Mouse (Mus musculus) layer of hippocampus, postnatal 14 days (tissue): ENCODE results near the gene Fen1. TPM values are rescaled to one million over a fixed set of nuclear protein-coding genes. Genes with fewer than 3 reads are reported as not detected.

ENCODE experiments used
- DNase-seq, 2 experiments: peaks; one replicate each; pipeline ENCODE4 v3.0.0; 2021 to 2022; ENCODE audit warnings: low spot score in 2 of 2, mixed read lengths in 1 of 2
- long read RNA-seq, 2 experiments: library from polyadenylated mRNA; stranded (forward); transcript quantifications; one replicate each; pipeline ENCODE4 v2.0.0; 2021
- total RNA-seq, 2 experiments: library from RNA; stranded (reverse); gene quantifications; 2 replicates each; pipeline ENCODE4 v1.2.3; 2021

Gene Fen1
- total RNA-seq, result 10 to 100 TPM in 1 of 2 experiments, 1 to 10 TPM in 1; 8.8 to 10.1 TPM
- long read RNA-seq, experiment 1, transcript Fen1-202 (2 exons, 2,100 nt), result minor isoform, 7 of 31 reads
- long read RNA-seq, experiment 1, transcript Fen1-201 (2 exons, 2,341 nt), result major isoform, 19 of 31 reads
- long read RNA-seq, experiment 1, partial matches to known transcripts, result 0 of 31 reads
- long read RNA-seq, experiment 1, other reads (novel, unspliced or antisense), result 1 of 31 reads
- long read RNA-seq, experiment 2, transcript Fen1-201 (2 exons, 2,341 nt), result major isoform, 11 of 26 reads
- long read RNA-seq, experiment 2, transcript Fen1-202 (2 exons, 2,100 nt), result minor isoform, 9 of 26 reads
- long read RNA-seq, experiment 2, partial matches to known transcripts, result 0 of 26 reads
- long read RNA-seq, experiment 2, other reads (novel, unspliced or antisense), result 2 of 26 reads

DNA sequence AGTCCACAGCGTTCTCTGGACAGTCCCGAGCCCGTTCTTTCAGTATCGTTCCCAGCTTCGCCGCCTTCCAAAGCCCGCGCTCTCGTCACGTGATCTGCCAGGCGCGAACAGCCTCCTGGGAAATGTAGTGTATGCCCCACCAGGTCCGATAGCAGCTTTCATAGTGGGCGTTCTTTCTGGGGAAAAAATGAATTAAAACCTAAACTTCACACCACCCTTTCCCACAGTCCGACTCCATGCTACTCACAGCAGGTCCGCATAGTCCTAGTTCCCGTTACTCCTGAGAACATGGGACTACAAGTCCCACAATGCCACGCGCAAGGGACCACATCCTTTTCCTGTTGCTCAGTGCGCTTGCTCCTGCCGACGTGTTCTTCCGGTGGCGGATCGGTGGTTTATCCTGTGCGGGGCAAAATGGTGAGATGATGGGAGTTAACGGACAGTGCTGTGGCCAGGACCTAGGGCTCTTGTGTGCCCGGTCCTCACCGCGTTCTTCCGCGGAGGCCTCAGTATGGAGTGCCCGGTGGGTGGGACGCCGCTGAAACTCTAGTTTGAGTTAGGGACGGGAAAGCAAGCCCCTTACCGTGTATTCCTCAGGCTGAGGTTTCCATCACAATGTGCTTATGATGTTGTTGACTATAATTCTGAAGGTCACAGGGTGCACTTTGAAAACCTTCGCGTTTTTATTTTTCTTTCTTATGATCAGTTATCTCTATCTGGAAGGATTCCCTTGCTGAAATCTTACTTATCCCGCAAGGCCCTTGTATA is at the start of gene Fen1, which contains the start of gene Tmem258:
Gene Fen1 (minus strand): TSS at position 322 of the 768 bp plus-strand sequence.
Gene Tmem258 (plus strand): TSS at position 167 of the 768 bp plus-strand sequence.
- DNase-seq, result peak; percentile 94 to 95

DNA sequence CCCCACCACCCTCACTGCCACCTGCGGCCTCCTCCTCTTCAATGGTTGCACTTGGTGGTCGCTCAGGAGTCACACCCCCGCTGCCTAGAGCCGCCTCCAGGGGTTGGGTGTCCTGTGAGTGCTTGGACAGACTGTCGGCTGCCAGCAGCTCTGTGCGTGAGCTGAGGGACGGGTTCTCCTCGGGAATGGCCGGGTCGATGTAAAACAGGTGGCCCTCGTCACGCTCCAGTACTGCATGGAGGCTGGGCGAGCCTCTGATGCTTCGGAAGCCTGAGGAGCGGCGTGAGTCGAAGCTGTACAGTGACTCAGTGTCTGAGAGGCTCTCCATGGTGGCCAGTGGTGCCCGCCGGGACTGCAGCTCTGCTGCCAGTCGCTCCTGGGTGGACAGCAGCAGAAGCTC is 44.2 kb upstream of the Fen1 start:
- DNase-seq, result no peak

DNA sequence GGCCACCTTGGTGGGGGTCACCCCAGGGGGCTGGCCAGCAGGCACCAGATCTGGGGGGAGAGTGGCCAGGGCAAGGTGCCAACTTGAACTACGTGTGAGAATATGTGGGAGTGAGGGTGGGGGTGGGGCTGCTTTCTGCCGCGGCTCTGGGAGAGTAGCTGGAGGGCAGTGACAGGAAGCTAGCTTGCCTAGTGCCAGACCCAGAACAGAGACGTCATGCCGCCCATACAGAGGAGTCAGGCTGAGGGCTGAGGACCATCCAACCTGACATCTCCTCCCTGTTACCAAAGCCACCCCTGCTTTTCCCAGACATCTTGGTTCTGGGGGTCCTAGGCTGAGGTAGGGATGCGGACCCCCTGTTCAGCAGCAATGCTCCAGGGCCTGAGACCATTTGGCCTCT is 43.2 kb upstream of the Fen1 start:
- DNase-seq, result no peak

DNA sequence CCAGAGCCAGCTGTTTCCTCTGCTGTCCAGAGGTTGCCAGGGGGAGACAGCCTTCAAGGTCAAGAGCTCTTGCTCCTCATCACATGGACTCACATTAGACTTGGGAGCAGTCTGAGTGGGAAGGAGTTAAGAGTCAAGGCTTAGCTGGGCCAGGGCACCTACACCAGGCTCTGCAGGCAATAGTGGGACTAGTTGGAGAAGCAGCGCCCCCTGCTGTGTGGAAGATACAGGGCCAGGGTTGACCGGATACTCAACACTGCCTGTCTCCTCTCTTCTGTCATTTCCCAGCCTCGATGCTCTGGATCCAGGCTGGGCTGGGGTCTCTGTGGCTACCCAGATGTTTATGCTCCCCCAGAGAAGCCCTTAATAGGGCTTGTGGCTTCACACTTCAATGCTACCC is 40.2 kb upstream of the Fen1 start:
- peak; percentile 62 to 74 for DNase-seq

DNA sequence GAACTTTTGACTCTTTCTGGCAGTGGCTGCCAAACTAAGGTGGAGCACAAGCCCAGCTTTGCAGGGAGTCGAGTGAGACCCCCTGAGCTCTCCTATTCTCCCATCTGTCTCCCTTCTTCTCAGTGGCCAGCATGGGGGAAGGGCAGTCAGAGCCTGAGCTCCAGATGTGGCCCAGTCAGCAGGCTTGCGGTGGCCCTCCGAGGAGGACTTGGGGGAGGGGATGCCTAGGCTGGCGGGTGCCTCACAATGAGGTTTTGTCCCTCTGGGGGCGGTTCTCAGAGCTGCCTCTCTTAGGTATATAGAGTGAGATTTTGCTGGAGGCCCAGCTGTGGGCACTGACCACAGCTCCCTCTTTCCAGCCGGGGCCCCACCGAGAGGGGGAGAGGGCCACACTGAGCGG is 38.9 kb upstream of the Fen1 start:
- DNase-seq, result no peak

DNA sequence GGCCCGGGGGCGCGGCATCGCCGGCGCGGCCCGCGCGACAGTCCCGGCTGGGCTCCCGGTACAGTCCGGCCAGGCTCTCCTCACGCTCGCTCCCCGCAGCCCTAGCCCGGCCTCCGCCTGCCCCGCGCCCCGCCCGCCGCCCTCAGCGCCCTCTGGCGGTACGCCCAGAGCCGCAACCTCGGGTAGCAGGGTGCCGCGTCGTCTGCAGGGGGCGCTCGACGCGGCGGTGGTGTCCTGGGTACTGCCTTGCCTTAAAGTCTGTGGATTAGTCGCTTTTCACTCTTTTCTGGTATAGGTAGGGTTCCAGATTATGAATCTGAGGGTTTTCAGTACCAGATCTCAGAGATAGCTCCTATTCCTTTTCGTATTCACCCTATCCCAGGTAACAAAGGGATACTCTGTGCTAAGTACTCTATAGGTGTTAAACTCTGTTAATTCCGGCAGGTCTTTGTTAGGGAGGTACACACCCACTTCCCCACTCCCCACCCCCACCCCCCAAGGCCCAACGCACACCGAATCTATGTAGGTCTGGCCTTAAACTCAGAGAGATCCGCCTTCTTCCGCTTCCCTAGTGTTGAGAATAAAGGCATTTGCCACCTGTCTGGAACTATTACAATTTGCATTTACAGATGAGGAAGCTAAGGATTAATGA is 36.8 kb upstream of the Fen1 start, which contains the start of gene Myrf:
Gene Myrf (minus strand): TSS at position 95 of the 652 bp plus-strand sequence.
- DNase-seq, result peak; percentile 55

DNA sequence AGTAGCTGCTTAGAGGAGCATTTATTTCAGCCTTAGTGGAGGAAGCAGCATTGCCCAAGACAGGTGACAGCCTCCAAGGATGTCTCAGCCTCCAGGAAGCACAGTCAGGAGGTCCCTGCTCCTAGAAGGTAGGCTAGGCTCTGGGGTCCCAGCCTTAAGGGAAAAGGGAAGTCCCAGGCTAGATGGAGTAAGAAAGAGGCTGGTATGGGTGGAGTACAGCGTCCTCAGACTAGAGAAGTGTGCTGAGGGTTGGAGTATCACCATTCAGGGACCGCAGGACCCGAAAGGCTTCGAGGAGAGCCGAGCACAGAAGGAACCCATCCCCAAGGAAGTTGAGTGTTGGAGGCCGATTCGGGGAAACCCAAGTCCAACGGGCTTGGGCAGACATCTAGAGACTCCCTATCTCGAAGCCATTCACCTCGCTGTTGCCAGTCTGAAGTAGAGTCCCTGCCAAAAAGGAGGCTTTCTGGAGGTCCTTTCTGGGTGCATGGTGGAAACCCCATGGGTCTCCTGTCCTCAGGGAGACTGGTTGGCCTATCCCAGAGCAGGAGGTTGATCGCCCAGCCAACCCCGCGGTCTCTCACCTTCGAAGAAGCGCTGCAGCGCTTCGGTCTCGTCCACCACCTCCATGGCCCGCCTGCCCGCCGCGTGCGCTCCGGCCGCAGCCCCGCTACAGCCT is 36.1 kb upstream of the Fen1 start:
- DNase-seq, result no peak

DNA sequence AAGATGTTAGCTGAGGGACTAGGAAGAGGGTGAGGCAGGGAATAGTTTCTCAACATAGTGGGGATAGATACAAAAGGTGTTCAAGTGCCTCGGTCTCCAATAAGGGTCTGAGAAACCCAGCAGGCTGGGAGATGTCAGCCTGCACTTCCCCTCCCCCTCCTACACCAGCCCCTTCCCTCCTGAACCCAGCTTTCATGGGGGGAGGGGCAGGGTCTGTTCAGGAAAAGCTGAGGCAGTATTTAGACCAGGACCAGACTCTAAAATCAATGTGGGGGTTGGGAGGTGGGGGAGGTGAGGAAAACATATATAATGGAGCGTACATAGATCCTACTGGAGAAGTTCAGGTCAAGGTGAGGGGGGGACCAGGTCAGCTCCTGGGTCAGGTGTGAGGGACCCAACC is 35.5 kb upstream of the Fen1 start:
- no peak for DNase-seq

DNA sequence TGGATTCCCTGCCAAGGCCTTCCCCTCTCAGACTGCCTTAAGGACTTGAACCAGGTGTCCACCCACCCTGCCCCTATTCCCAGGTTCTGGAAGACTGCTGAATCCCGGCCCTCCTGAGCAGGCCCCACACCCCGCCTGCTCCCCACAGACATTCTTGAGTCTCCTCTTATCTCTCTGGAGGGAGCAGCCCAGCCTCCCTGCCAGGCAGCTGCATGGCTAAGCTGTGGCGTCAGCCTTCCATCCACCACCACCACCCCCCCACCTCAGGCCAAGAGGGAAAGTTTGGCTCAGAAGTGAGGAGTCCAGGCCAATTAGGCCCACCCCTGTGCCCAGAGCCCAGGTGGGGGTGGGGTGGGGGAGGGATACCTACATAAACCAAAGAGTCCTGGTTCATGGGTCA is 34.5 kb upstream of the Fen1 start:
- no peak for DNase-seq

DNA sequence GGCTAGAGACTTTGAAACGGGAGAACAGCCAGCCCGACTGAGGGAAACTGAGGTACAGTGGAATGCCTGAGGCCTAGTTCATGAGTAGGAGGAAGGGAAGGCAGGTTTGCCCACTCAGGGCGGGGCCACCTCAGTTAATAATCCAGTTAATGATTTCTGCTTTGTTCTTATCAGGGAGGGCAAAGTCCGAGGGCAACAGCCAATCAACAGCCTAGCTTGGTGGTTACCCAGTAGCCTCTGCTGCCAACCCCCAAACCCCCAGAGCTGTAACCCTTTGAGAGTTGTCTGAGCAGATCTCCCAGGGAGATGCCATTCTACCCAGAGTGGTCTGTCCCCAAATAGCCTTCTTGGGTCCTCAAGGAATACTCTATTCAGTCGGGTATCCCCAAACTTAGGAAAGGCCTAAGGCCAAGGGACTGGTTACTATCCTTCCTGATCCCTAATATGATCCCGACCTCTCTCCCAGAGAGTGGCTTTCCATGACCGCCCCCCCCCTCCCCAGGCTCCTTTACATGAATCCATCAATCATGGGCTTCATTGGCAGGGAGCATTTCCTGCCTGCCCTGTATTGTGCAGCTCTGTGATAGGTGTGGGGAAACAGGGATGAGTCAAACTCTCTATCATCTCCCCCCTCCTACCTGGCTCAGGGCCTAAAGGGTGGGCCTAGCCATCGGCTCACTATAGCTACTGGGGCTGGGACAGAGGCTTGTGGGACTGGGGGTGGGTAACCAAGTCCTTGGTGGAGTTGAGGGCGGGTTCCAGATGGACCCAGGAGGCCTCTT is 32.0 kb upstream of the Fen1 start:
- no peak for DNase-seq

DNA sequence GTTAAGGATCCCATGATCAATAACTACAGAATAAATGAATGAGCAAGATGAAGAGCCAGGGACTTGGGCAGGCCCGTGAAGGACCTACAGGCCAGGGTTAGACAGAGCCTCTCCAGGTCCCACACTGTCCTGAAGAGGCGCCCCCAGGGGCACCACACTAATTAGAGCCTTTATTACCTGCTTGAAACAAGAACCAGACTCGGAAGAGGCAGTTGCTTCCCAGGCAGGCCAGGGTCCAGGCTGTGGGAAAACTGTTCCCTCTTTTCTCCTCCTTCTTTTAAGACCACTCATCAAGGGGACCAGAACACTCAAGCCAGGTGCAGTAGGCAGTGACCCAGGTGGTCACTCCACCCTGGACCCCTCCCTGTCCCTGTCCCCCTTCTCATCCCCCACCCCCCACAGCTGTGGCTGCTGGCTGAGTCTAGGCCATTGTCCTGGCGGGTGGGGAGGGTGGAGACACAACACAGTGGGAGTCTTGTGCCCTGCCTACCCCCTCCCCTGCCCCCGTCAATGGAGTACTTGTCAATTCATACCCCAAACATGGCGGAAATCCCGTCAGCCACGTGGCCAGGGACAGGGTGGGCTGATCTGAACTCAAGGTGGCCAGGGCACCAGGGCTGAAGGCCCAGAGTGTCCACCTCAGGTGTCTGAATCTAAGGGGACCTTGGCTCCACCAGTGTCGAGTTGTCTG is 28.5 kb upstream of the Fen1 start:
- DNase-seq, result no peak

DNA sequence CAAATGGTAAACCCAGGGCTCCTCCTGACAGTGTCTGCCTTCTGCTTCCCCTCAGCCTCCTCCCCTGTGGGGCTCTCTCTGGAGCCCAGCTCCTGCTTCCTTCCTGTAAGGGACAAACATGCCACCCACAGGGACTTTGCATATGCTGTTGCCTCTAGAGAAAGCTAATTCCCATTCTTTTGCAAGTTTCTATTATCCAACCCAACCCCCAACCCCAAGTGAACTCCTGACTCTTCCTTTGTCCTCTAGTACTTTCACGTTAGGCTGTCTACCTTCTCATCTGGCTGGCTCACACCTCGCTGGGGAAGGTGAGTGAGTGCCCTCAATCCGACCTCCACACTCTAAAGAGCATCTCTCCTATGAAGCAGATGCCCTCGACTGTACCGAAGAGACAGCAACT is 27.9 kb upstream of the Fen1 start:
- no peak for DNase-seq

DNA sequence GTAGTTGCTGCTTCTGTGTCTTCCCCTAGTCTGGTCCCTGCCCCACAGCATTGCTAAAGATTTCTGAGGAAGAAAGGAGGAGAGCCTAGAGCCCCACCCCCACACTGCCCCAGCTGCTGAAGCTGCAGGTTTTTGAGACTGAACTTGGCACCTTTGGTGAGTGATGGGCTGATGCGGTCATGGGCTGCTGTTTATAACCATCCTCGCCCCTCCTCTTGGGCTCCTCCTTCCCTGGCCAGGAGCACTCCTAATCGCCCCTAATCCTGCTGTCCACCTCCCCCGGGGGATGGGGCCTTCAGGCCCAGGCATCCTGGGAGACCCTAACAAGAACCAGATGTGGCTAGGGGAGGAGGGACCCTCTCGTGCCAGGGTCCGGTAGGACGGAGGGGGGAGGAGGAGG is 27.0 kb upstream of the Fen1 start:
- DNase-seq, result no peak

DNA sequence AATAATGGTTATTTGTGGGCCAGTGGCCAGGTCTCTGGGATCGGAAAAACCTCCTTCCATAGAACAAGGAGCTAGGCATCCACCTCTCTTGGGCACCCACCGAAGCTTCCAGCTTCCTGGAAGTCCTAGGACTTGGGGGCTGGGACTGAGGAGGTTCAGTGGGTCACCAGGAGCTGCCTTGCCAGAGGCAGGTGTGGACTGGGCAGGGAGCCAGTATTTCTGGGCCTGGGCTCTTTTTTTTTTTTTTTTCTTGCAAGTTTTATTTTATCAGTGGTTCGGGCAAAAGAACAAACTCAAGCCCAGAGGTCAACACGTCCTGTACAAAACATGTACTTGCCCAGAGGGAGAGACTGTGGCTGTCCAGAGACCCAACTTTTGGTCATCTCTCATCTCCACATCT is 21.8 kb upstream of the Fen1 start:
- DNase-seq, result no peak

DNA sequence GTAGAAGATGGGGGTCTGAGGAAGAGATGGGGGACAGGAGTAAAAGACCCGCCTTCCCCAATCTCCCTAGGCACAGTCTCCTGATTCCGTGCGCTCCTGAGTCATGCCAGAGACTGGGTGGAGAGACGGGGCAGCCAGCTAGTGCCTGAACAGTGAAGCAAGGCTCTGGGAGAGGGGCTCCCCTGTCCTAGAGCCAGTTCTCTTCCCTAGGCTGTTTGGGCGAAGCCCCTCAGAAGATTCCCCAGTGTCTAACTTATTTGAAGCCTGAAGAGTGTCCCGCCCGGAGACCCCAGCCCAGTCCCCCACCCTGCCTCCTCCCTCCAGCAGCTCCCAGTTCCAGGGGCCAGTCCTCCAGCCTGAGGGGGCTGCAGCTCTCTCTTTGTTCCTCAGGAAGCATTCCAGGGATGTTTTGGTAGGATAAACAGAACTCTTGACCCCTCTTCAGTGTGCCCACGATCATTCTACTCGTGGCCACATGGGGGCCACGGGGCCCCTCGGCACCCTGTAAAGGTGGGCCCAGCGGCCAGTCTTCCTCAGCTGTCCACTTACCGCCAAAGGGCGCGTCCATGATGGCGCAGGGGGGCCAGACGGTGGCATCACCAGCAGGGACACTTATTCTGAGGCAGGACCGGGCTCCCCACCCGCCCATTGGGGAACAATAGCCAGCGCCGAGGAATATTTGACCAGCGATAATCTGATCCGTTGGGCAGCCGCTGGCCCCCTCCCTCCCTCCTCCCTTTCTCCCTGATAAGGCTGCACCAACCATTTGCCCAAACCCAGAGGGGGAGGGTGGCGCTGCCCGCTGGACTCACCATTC is 20.9 kb upstream of the Fen1 start:
- DNase-seq, result no peak

DNA sequence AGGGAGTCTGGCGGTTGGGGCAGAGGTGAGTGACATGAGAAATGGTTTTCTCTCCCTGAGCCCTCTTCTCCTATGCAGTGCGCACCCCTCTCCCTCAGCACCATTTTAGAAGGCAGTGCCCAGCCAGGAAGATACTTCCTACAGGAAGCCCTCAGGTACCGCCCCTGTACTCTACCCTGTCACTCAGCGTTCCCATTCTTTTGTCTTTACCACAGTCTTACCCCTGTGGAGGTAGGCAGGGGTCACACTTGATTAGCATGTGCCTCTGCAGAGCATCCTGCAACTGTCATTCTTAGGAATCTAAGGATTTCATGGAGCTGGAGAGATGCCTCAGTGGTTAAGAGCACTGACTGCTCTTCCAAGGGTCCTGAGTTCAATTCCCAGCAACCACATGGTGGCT is 19.6 kb upstream of the Fen1 start:
- DNase-seq, result no peak

DNA sequence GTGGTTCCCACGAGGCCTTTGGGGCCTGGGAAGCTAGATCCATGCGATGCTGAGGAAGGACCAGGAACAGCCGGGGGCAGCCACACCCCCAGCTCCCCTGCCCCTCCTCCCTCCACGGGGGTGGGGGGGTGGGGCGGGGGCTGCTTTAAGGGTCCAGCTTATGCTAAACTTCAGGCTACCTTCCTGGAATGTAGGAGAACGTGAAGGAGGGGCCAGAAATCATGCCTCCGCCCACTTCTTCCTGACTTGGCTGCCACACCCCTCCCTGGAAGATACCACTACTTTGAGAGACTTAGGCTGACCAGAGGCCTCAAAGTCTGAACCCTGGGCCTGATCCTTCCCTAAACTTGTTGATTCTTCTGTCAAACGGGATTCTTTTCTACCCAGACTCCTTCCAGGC is 18.7 kb upstream of the Fen1 start:
- no peak for DNase-seq

DNA sequence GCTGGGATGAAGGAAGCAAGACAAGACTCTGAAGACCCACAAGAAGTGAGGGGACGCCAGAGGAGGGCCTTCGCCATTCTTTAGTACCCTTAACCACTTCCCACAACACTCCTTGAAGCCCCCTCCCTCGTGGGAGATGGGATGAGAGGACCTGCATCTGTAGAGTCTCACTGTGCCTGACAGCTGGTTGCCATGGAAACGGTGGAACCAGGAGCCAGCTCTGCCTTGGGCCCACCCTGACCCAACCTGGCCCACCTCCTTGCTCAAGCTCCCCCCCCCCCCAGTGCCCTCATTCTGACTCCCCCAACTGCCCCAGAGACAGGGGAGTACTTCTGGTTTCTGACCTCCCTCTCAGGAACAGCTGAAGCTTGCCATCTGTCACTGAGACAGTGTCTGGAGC is 17.6 kb upstream of the Fen1 start:
- DNase-seq, result no peak

DNA sequence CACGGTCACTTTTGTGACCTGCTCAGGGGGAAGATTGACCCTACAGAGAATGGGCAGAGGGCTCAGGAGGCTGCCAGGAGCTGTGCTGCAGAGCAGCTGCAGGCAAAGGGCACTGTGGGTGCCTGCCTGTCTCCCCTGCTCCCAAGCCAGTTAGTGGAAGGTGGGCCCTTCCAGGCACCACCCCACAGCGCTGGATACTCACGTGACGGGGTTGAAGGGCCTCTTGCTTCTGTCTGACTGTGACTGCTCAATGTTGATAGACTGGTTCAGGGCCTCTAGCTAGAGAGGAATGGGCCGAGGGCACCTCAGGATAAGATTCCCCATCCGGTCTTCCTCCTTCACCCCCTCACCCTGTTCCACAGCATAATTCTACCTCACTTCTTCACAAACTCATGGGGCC is 15.6 kb upstream of the Fen1 start:
- DNase-seq, result no peak
